Mouse (Mus musculus): Measurements from ENCODE around the gene Glis2.
A peak's percentile ranks its signal among the peaks of the same experiment; 100 is the strongest.
"Not testable (repeated sequence)": the region's sequence is repeated elsewhere in the genome, so short reads cannot be mapped to it uniquely, and the experiment has no call there.

Glis2 gene

GRCm38 (mm10) chr16:4593971-4594813 is at the start of gene Glis2:
Gene Glis2, plus strand, starts transcription at chr16:4594713.
- no peak for DNase-seq (ENCODE audit: low read depth)

- DNase-seq (ENCODE audit: low read depth) = no peak
Measured at GRCm38 (mm10) chr16:4544845-4545244, 49.7 kb upstream of the Glis2 start.

GRCm38 (mm10) chr16:4546838-4547237 is 47.7 kb upstream of the Glis2 start:
- DNase-seq (ENCODE audit: low read depth) = no peak

- DNase-seq (ENCODE audit: low read depth) = no peak
Measured at GRCm38 (mm10) chr16:4547611-4548010, 46.9 kb upstream of the Glis2 start.

GRCm38 (mm10) chr16:4548953-4549688 is 45.4 kb upstream of the Glis2 start:
- no peak for DNase-seq (ENCODE audit: low read depth)

- no peak for DNase-seq (ENCODE audit: low read depth)
Measured at GRCm38 (mm10) chr16:4551056-4551455, 43.5 kb upstream of the Glis2 start.

GRCm38 (mm10) chr16:4551885-4552284 is 42.6 kb upstream of the Glis2 start:
- no peak for DNase-seq (ENCODE audit: low read depth)

- DNase-seq (ENCODE audit: low read depth) = no peak
Measured at GRCm38 (mm10) chr16:4552829-4553550, 41.5 kb upstream of the Glis2 start.

- DNase-seq (ENCODE audit: low read depth) = no peak
Measured at GRCm38 (mm10) chr16:4555555-4555954, 39.0 kb upstream of the Glis2 start.

- DNase-seq (ENCODE audit: low read depth) = no peak
Measured at GRCm38 (mm10) chr16:4557085-4557484, 37.4 kb upstream of the Glis2 start.

- DNase-seq (ENCODE audit: low read depth) = peak; percentile 65
Measured at GRCm38 (mm10) chr16:4557949-4558348, 36.6 kb upstream of the Glis2 start.

- peak; percentile 85 for DNase-seq (ENCODE audit: low read depth)
Measured at GRCm38 (mm10) chr16:4558384-4558979, 36.0 kb upstream of the Glis2 start.

- no peak for DNase-seq (ENCODE audit: low read depth)
Measured at GRCm38 (mm10) chr16:4558980-4559631, 35.4 kb upstream of the Glis2 start.

GRCm38 (mm10) chr16:4559715-4560144 is 34.8 kb upstream of the Glis2 start, which contains the start of gene Tfap4:
Gene Tfap4, minus strand, starts transcription at chr16:4559854.
- peak; percentile 85 for DNase-seq (ENCODE audit: low read depth)

- no peak for DNase-seq (ENCODE audit: low read depth)
Measured at GRCm38 (mm10) chr16:4560145-4560952, 34.2 kb upstream of the Glis2 start.

GRCm38 (mm10) chr16:4567912-4568311 is 26.6 kb upstream of the Glis2 start:
- peak; percentile 72 for DNase-seq (ENCODE audit: low read depth)

- no peak for DNase-seq (ENCODE audit: low read depth)
Measured at GRCm38 (mm10) chr16:4570737-4571136, 23.8 kb upstream of the Glis2 start.

GRCm38 (mm10) chr16:4576038-4576437 is 18.5 kb upstream of the Glis2 start:
- DNase-seq (ENCODE audit: low read depth) = no peak

GRCm38 (mm10) chr16:4576873-4577272 is 17.6 kb upstream of the Glis2 start:
- no peak for DNase-seq (ENCODE audit: low read depth)

- no peak for DNase-seq (ENCODE audit: low read depth)
Measured at GRCm38 (mm10) chr16:4578630-4579029, 15.9 kb upstream of the Glis2 start.

- not testable (repeated sequence) for DNase-seq (ENCODE audit: low read depth)
Measured at GRCm38 (mm10) chr16:4581179-4581578, 13.3 kb upstream of the Glis2 start.
